Mouse (Mus musculus) adrenal gland (tissue): ENCODE results near the gene Gm826.

Source experiments
- intact Hi-C: fragments of 180-260 bp; cut with DNase I; formaldehyde crosslinking; loops from one replicate; pipeline ENCODE4 v1.15.1; 2025

Gm826 gene

GRCm38 (mm10) chr2:160356132-160356531, 22.2 kb upstream of the Gm826 start:
- intact Hi-C loops: no loop called here

- intact Hi-C loops: no loop called here
These were observed 20.4 kb upstream of the Gm826 start for GRCm38 (mm10) chr2:160354319-160354718.

- intact Hi-C loops: no loop called here
These were observed 19.6 kb upstream of the Gm826 start for GRCm38 (mm10) chr2:160353581-160353980.

- intact Hi-C loops: no loop called here
These were observed 17.1 kb upstream of the Gm826 start for GRCm38 (mm10) chr2:160351038-160351574.

GRCm38 (mm10) chr2:160349578-160349977, 15.6 kb upstream of the Gm826 start:
- intact Hi-C loops: no loop called here

GRCm38 (mm10) chr2:160348796-160349195, 14.8 kb upstream of the Gm826 start:
- intact Hi-C loops: no loop called here

- intact Hi-C loops: no loop called here
These were observed 14.2 kb upstream of the Gm826 start for GRCm38 (mm10) chr2:160348072-160348604.

- intact Hi-C loops: no loop called here
These were observed 11.7 kb upstream of the Gm826 start for GRCm38 (mm10) chr2:160345644-160346043.

GRCm38 (mm10) chr2:160340121-160340520, 6.2 kb upstream of the Gm826 start:
- intact Hi-C loops: no loop called here

- intact Hi-C loops: no loop called here
These were observed 5.6 kb upstream of the Gm826 start for GRCm38 (mm10) chr2:160339595-160339994.

- intact Hi-C loops: no loop called here
These were observed 2.1 kb upstream of the Gm826 start for GRCm38 (mm10) chr2:160336053-160336452.

GRCm38 (mm10) chr2:160335043-160335442, 1.1 kb upstream of the Gm826 start:
- intact Hi-C loops: no loop called here

GRCm38 (mm10) chr2:160332516-160333325, 1.2 kb downstream of the Gm826 start:
- intact Hi-C loops: no loop called here

- intact Hi-C loops: no loop called here
These were observed 5.1 kb downstream of the Gm826 start for GRCm38 (mm10) chr2:160328886-160329285.

- intact Hi-C loops: no loop called here
These were observed 6.2 kb downstream of the Gm826 start for GRCm38 (mm10) chr2:160327716-160328115.

GRCm38 (mm10) chr2:160327167-160327566, 6.8 kb downstream of the Gm826 start:
- intact Hi-C loops: no loop called here

- intact Hi-C loops: no loop called here
These were observed 8.8 kb downstream of the Gm826 start for GRCm38 (mm10) chr2:160325105-160325644.

- intact Hi-C loops: no loop called here
These were observed 12.1 kb downstream of the Gm826 start for GRCm38 (mm10) chr2:160321829-160322228.

- intact Hi-C loops: no loop called here
These were observed 15.7 kb downstream of the Gm826 start for GRCm38 (mm10) chr2:160318255-160318654.

- intact Hi-C loops: no loop called here
These were observed 20.4 kb downstream of the Gm826 start for GRCm38 (mm10) chr2:160313595-160314007.

- intact Hi-C loops: no loop called here
These were observed 28.9 kb downstream of the Gm826 start for GRCm38 (mm10) chr2:160305070-160305469.

GRCm38 (mm10) chr2:160303992-160304391, 30.0 kb downstream of the Gm826 start:
- intact Hi-C loops: no loop called here
